Mouse (Mus musculus) CH12.LX (cell line): ENCODE measurements at regions not wholly inside any gene's neighbourhood (a gene's known extent, or its start where the extent isn't known, plus 50 kb on each side); places are given as distances from the start of the nearest gene placed in this dataset.
A peak's percentile ranks its signal among the peaks of the same experiment; 100 is the strongest.

Source experiments
- DNase-seq: peaks from one replicate; pipeline ENCODE4 v3.0.0-alpha.2; 2013; ENCODE audit errors: extremely low read depth
- H3K27ac ChIP-seq: 2 replicates; pipeline ENCODE4 v1.5.1; 2012; ENCODE audit warnings: low read depth, mild to moderate bottlenecking, control low read depth, moderate library complexity; ENCODE audit not compliant: insufficient read depth
- H3K27me3 ChIP-seq: replicated peaks from 2 replicates; pipeline ENCODE3; 2012; ENCODE audit warnings: inconsistent platforms
- H3K36me3 ChIP-seq, 2 experiments: replicated peaks in 1 of 2; 2 replicates each; pipeline versions ENCODE3 to v1.6.1; 2012; ENCODE audit warnings: inconsistent platforms in 1 of 2, low read length in 1 of 2, mild to moderate bottlenecking in 1 of 2, mixed read lengths in 1 of 2, moderate library complexity in 1 of 2; ENCODE audit not compliant: control insufficient read depth in 1 of 2, insufficient read depth in 1 of 2
- H3K4me1 ChIP-seq, 2 experiments: 2 replicates each; pipeline ENCODE4 v1.6.1; 2012; ENCODE audit warnings: inconsistent platforms in 1 of 2, moderate library complexity in 1 of 2; ENCODE audit not compliant: insufficient read depth in 2 of 2, control insufficient read depth in 1 of 2
- H3K4me2 ChIP-seq: 2 replicates; pipeline ENCODE4 v1.6.1; 2012; ENCODE audit warnings: low read depth, mild to moderate bottlenecking, control low read depth; ENCODE audit not compliant: poor library complexity, insufficient read depth, severe bottlenecking
- H3K4me3 ChIP-seq, 3 experiments: fragments of 150-350 bp in 1 of 3; sonication (generic) in 1 of 3; replicated peaks in 1 of 3; 2 replicates each; pipeline versions ENCODE3 to v1.5.1; 2011 to 2012; ENCODE audit warnings: low read depth in 2 of 3, low read length in 2 of 3, mild to moderate bottlenecking in 2 of 3, moderate library complexity in 2 of 3, control low read depth in 1 of 3, improper control_type of control experiment in 1 of 3, inconsistent platforms in 1 of 3, mixed read lengths in 1 of 3; ENCODE audit not compliant: poor library complexity in 1 of 3
- H3K79me2 ChIP-seq: replicated peaks from 2 replicates; pipeline ENCODE4 v1.6.1; 2012; ENCODE audit warnings: mild to moderate bottlenecking, moderate library complexity; ENCODE audit not compliant: control insufficient read depth, poor library complexity, insufficient read depth, severe bottlenecking; ENCODE audit errors: extremely low read depth
- H3K9ac ChIP-seq: 2 replicates; pipeline ENCODE4 v1.6.1; 2012; ENCODE audit warnings: low read depth, mild to moderate bottlenecking, control low read depth, moderate library complexity; ENCODE audit not compliant: insufficient read depth
- H3K9me3 ChIP-seq: replicated peaks from 2 replicates; pipeline ENCODE3; 2012; ENCODE audit warnings: low read length, inconsistent platforms, mixed read lengths
- GABPA ChIP-seq: IDR thresholded peaks from 2 replicates; pipeline ENCODE4 v1.6.1; 2012; ENCODE audit warnings: low read depth, low read length, improper control_type of control experiment, inconsistent platforms; ENCODE audit not compliant: insufficient replicate concordance
- JUN ChIP-seq: IDR thresholded peaks from 2 replicates; pipeline ENCODE4 v1.6.1; 2011; ENCODE audit warnings: low read depth, mild to moderate bottlenecking, low read length, improper control_type of control experiment, moderate library complexity; ENCODE audit not compliant: insufficient read depth
- MAFK ChIP-seq: IDR thresholded peaks from 2 replicates; pipeline ENCODE4 v1.6.1; 2011; ENCODE audit warnings: low read length, improper control_type of control experiment; ENCODE audit not compliant: insufficient replicate concordance
- MAZ ChIP-seq: IDR thresholded peaks from 2 replicates; pipeline ENCODE4 v1.6.1; 2012; ENCODE audit warnings: low read depth, mild to moderate bottlenecking, inconsistent platforms, low read length, improper control_type of control experiment, moderate library complexity
- MEF2A ChIP-seq: IDR thresholded peaks from 2 replicates; pipeline ENCODE4 v1.6.1; 2014; ENCODE audit warnings: low read depth, mild to moderate bottlenecking, inconsistent platforms, low read length, improper control_type of control experiment, borderline replicate concordance
- MXI1 ChIP-seq: IDR thresholded peaks from 2 replicates; pipeline ENCODE4 v1.6.1; 2011; ENCODE audit warnings: mild to moderate bottlenecking, low read depth, low read length, improper control_type of control experiment
- MYC ChIP-seq: IDR thresholded peaks from 2 replicates; pipeline ENCODE4 v1.6.1; 2011; ENCODE audit warnings: low read depth, mild to moderate bottlenecking, improper control_type of control experiment, low read length
- NRF1 ChIP-seq: IDR thresholded peaks from 2 replicates; pipeline ENCODE4 v1.6.1; 2014; ENCODE audit warnings: low read depth, mild to moderate bottlenecking, inconsistent platforms, low read length, improper control_type of control experiment, moderate library complexity
- PAX5 ChIP-seq: IDR thresholded peaks from 2 replicates; pipeline ENCODE4 v1.6.1; 2012; ENCODE audit warnings: low read length, inconsistent platforms, mixed read lengths
- POLR2A ChIP-seq: IDR thresholded peaks from 2 replicates; pipeline ENCODE4 v1.6.1; 2011; ENCODE audit warnings: low read depth, mild to moderate bottlenecking, improper control_type of control experiment, low read length
- POLR2AphosphoS2 ChIP-seq: IDR thresholded peaks from 2 replicates; pipeline ENCODE4 v1.6.1; 2011; ENCODE audit warnings: low read depth, low read length, improper control_type of control experiment
- RAD21 ChIP-seq: IDR thresholded peaks from 2 replicates; pipeline ENCODE4 v1.6.1; 2011; ENCODE audit warnings: low read depth, mild to moderate bottlenecking, low read length, improper control_type of control experiment, moderate library complexity
- SIN3A ChIP-seq: IDR thresholded peaks from 2 replicates; pipeline ENCODE4 v1.6.1; 2012; ENCODE audit warnings: low read length, improper control_type of control experiment, inconsistent platforms
- SMC3 ChIP-seq: IDR thresholded peaks from 2 replicates; pipeline ENCODE4 v1.6.1; 2011; ENCODE audit warnings: low read depth, low read length, improper control_type of control experiment
- UBTF ChIP-seq: IDR thresholded peaks from 2 replicates; pipeline ENCODE4 v1.6.1; 2012; ENCODE audit warnings: low read depth, mild to moderate bottlenecking, inconsistent platforms, low read length, improper control_type of control experiment, moderate library complexity
- USF1 ChIP-seq: IDR thresholded peaks from 2 replicates; pipeline ENCODE4 v1.6.1; 2014; ENCODE audit warnings: low read depth, mild to moderate bottlenecking, inconsistent platforms, low read length, improper control_type of control experiment
- ZC3H11A ChIP-seq: IDR thresholded peaks from 2 replicates; pipeline ENCODE4 v1.6.1; 2012; ENCODE audit warnings: low read depth, mild to moderate bottlenecking, inconsistent platforms, low read length, improper control_type of control experiment
- ZKSCAN1 ChIP-seq: IDR thresholded peaks from 2 replicates; pipeline ENCODE4 v1.6.1; 2012; ENCODE audit warnings: low read depth, inconsistent platforms, low read length, improper control_type of control experiment, borderline replicate concordance
- ZNF384 ChIP-seq: IDR thresholded peaks from 2 replicates; pipeline ENCODE4 v1.6.1; 2012; ENCODE audit warnings: low read depth, low read length, improper control_type of control experiment, inconsistent platforms
- dilution Hi-C: fragments of 300-500 bp; cut with MboI; formaldehyde crosslinking; loops from 2 replicates; pipeline ENCODE4 v1.14.3; 2020; ENCODE audit warnings: low sequenced_read_pairs; ENCODE audit not compliant: extremely low pct_unique_long_range_greater_than_20kb, extremely low pct_ligation_motif_present
- in situ Hi-C: fragments of 300-500 bp; cut with MboI; formaldehyde crosslinking; loops from 3 replicates; pipeline ENCODE4 v1.14.3; 2019; ENCODE audit warnings: low sequenced_read_pairs, low pct_ligation_motif_present, low pct_unique_long_range_greater_than_20kb, mixed read lengths

GRCm38 (mm10) chr15:42346131-42346530 lies 2212.0 kb downstream of the 9330182O14Rik start:
- Histone ChIP-seq H3K27me3 (no peaks in the 10 kb centered on the region), H3K9ac (no peak overlapping the region), H3K4me2 (no peak overlapping the region), H3K36me3 (no peaks in the 10 kb centered on the region), H3K27ac (no peak overlapping the region), H3K4me1 (no peaks in the 10 kb centered on the region), H3K4me3 (no peak overlapping the region), H3K9me3 (no peaks in the 10 kb centered on the region), H3K79me2 (no peaks in the 10 kb centered on the region)
- in situ Hi-C loops (no loop called here), dilution Hi-C loops (no loop called here)
- no peak for TF ChIP-seq MEF2A
- TF ChIP-seq ZKSCAN1, result no peak
- no peak for TF ChIP-seq MXI1
- TF ChIP-seq POLR2AphosphoS2, result no peak
- no peak for TF ChIP-seq JUN
- TF ChIP-seq USF1, result no peak
- TF ChIP-seq POLR2A, result no peak
- no peak for TF ChIP-seq RAD21
- TF ChIP-seq SIN3A, result no peak
- no peak for TF ChIP-seq PAX5
- no peak for TF ChIP-seq MAFK
- no peak for TF ChIP-seq MYC
- no peak for DNase-seq

DNA sequence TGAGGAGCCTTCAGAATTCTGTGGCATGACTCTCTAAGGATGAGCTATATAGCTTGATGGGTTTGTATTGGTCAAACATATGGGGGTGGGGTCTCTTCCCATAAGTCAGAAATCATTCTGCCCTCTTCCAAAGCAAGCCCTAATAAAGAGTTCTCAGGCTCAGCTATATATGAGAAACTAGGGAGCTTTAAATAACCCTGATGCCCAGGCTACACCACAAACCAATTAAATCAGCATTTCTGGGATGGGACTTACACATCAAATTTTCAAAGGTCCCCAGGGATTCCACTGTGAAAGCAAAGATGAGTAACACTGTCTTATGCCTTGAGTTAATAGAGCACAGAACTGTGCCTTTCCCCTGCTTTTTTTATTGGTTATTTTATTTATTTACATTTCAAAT lies 2227.7 kb downstream of the 9330182O14Rik start:
- Histone ChIP-seq H3K4me2 (no peak overlapping the region), H3K27ac (no peak overlapping the region), H3K4me3 (no peak overlapping the region), H3K9ac (no peak overlapping the region), H3K27me3 (no peaks in the 10 kb centered on the region), H3K9me3 (no peaks in the 10 kb centered on the region), H3K36me3 (no peaks in the 10 kb centered on the region), H3K4me1 (no peaks in the 10 kb centered on the region), H3K79me2 (no peaks in the 10 kb centered on the region)
- in situ Hi-C loops, result no loop called here
- TF ChIP-seq MAZ, result no peak
- TF ChIP-seq GABPA, result no peak
- TF ChIP-seq POLR2A, result no peak
- no peak for TF ChIP-seq NRF1
- dilution Hi-C loops, result no loop called here
- peak; percentile 1 for DNase-seq

- H3K4me3 ChIP-seq, result no peak overlapping the region
- dilution Hi-C loops, result no loop called here
- no peak for DNase-seq
- H3K27ac ChIP-seq, result no peak overlapping the region
- no peaks in the 10 kb centered on the region for H3K27me3 ChIP-seq
- H3K36me3 ChIP-seq, result no peaks in the 10 kb centered on the region
- no peak overlapping the region for H3K4me2 ChIP-seq
- no peaks in the 10 kb centered on the region for H3K9me3 ChIP-seq
- no peaks in the 10 kb centered on the region for H3K79me2 ChIP-seq
- H3K4me1 ChIP-seq, result no peaks in the 10 kb centered on the region
- no peak overlapping the region for H3K9ac ChIP-seq
- TF ChIP-seq NRF1, result no peak
- TF ChIP-seq POLR2A, result no peak
- TF ChIP-seq UBTF, result no peak
- TF ChIP-seq ZNF384, result no peak
- no peak for TF ChIP-seq SMC3
- no peak for TF ChIP-seq ZC3H11A
- TF ChIP-seq JUN, result no peak
- no peak for TF ChIP-seq MYC
- in situ Hi-C loops, result no loop called here
These were observed 2230.8 kb downstream of the 9330182O14Rik start for GRCm38 (mm10) chr15:42364979-42365378.
